Mouse (Mus musculus) retina, embryonic 14.5 days (tissue): ENCODE measurements at regions not wholly inside any gene's neighbourhood (a gene's known extent, or its start where the extent isn't known, plus 50 kb on each side); places are given as distances from the start of the nearest gene placed in this dataset.
A peak's percentile ranks its signal among the peaks of the same experiment; 100 is the strongest.

Experiments
- DNase-seq: peaks from one replicate; pipeline ENCODE4 v3.0.0-alpha.2; 2015; ENCODE audit warnings: low spot score

DNA sequence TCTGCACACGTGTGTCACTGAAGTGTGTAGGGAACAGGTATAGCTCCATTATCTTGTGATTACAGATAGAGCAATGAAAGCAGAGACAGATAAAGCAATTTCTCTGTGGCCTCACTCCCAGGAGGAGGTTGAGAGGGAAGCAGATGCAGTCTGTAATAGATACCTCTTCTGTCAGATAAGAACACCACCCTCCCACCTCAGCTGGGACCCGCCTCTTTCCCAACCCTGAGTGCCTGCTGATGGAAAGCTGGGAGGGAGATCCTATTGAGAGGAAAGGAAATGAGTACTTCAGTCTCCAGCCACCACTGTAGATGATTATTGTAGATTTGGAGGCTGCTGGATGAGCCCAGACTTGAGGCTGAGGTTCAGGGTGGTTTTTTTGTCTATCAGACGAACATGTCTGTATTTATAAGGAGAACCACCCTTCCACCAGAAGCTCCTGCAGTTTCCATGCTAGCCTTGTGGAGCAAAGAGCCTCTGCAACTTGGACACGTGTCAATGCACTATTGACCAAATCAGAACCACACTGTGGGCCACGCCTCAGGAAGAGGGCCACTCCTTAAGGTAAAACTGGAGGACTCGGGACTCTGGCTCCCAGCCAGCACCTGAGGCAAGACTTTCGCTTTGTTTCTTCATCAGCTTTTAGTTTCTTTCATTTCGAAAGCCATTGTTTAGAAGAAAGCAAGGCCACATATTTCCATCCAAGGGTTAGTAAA, 55.3 kb upstream of the Plekha5 start:
- DNase-seq, result no peak

DNA sequence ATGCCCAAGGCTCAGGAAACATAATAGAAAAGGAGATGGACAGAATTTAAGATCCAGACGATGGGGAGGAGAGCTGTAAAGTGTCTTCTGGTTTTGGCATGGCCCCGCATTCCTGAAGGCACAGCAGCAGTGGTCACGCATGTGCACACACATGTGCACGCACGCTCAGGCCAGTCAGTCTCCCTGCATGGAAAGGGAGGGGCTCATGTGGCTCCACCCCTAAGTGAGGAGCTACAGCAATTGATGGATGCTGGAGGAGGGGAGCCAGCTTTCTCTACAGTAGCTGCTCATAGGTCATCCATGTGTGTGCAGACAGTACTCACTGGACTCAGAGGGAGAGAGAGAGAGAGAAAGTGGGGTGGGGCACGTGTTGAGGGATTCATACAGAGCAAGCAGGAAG, 56.6 kb upstream of the Plekha5 start:
- no peak for DNase-seq

DNA sequence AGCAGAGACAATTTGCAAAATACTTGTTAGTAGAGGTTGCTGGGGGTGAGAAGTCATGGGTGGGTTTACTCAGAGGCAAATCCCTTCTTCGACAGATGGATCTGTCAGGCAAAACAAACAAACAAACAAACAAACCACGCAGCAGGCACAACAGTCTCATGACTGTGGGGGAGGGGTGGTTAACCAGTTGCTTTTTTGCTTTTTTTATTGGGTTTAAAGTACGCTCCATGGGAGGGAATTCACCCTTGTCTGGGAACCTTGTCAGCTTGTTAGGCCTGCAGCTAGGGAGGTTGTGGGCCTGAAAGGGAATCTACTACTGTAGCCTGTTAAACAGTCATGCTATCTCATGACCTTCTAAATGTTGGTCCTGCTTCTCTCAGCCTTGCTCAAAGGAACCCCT, 57.1 kb upstream of the Plekha5 start:
- DNase-seq, result no peak

DNA sequence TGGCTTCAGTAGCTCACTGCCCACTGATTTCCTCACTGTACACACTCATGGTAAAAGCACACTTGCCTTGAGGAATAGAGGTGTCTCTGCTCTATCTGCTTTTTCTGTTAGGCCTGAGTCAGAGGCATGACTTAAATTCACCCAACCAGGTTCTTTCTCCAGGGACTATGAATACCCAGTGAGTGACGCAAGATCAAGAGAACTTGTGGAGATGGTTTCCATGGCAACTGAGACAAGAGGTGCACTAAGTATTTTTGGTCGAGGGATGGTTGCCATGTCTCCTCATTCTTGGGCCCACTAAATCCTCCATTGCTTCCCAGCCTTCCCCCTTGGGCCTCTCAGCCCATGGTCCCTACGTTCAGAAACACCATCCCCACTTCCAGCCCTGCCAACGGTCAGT, 62.9 kb upstream of the Plekha5 start:
- DNase-seq, result no peak

DNA sequence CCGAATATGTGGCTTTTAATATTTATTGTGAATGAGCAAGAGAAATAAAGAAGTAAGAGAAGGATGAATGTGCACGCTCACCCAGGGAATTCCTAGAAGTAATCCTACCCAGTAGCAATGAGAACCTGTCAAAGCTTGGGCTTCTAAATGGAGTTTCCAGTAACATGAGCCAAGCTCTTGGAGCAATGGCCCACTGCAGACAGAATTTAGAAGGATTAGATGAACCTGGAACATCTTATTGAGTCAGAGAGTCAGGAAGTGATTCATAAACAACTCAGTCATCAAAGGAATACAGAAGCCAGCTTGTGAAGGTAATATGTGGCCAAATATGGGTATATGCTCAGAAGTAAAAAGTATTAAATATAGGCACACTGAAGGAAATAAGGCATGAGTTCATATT, 66.0 kb upstream of the Plekha5 start:
- DNase-seq, result no peak

DNA sequence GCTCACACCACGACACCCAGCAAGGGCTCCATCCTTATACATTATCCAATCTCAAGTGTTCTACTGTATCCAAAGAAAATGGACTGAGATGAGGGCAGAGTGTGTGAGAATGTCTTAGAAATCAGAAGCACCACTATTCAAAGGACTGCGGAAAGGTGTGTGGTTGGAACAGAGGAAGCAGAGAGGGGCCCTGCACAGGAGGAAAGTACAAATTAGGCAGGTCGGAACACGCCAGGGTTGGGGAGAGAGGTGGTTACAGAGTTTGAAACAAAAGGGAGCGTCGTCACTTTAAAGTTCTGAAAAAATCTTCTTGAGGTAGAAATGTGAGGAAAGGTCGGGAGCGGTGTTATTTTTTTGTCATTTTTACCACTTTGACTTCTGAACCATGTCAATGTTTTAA, 66.6 kb upstream of the Plekha5 start:
- DNase-seq, result no peak

DNA sequence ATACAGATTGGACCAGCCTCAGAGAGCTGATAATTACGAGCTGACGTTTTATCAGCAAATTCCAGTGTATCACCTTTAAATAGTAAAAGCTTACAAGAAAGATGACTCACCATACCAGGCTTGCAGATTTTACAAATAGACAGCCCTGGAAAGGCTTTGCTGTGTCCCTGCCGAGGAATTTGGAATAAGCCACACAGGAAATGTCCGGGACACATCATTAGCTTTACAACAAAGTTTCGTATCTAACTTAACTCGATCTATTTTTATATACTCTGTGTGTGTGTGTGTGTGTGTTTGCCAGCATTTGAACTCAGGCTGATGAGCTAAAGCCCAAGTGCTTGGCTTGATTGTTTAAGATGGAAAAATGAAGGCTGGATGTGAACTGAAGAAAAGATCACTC, 69.8 kb upstream of the Plekha5 start:
- DNase-seq, result no peak

DNA sequence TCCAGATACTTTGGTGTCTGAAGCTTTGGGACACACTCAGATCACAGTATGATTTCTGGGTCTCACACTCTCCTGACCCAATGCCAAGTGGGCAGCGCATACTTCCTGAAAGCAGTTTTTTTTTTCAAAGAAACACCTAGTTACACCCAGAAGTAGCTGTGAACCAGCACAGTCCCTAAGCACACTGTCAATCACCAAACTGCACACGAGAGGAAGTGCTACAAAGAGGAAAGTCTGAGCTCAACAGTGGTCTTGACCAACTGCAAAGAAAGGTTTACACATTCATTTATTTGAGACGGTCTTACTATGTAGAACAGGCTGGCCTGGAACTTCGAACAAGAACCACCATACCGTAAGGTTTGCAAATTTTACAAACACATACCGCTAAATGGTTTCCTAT, 70.2 kb upstream of the Plekha5 start:
- DNase-seq, result no peak

DNA sequence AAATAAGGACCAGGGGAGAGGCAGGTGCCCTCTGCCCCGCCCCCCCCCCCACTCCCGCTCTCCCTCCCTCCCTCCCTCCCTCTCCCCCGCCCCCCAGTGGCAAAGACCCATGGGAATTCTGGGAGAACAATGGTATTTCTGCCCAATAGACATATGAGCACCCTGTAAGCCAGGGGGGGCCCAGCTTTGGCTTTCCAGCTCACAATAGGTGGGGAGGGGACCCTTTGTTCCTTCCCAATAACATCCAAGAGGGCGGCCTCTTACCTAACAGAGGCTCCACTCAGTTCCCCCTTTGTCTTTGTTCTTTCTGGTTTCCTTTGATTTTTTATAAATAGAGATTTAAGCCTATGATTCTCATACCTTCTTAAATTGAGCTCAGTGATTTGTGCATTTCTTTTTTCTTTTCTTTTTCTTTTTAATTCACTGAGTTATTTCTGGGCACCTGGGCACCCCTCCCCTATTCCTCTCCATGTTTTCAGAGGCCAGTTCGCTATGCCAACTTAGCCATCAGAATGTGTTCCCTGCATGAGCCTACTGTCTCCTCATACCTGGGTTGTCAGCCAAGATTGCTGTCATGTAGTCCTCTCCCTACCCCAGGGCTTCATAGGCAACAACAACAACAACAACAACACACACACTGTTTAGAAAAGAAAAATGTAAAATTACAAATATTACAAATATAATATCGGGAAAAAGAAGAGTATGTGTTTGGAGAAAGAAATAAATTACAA, 72.3 kb upstream of the Plekha5 start:
- DNase-seq, result no peak

DNA sequence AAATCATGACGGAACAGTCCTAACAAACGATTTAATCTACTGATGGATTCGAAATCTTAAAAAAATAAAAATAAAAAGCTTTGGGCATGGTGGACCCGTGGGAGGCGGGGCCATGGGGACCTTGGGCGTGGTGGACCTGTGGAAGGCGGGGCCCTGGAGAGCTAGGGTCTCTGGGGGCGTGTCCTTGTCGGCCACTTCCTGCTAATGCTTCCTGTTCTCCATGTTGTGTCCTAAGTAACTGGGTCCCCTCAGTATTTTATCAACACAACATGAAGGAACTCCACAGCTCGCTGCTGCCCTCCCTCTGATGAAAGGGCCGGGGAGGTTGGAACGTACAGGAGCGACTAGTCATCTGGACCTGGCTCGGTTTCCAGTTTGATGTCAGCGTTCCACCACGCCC, 75.3 kb upstream of the Plekha5 start:
- no peak for DNase-seq

DNA sequence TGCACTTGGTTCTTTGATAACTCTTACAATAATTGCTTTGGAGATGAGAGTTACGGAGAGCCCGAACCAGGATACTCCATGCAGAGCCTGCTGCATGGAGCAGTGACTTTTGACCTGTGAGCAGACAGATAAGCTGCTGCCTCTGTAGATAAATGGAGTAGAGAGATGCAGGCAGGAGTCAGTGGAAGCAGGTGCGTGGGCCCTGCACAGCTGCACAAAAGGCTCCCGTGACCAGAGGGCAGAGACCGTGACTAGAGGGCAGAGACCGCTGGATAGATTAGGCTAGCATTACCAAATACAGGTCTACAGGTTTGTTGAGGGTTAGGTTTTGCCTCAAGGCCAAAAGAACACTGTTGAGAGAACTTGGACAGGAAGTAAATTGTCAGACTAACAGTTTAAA, 76.9 kb upstream of the Plekha5 start:
- no peak for DNase-seq

DNA sequence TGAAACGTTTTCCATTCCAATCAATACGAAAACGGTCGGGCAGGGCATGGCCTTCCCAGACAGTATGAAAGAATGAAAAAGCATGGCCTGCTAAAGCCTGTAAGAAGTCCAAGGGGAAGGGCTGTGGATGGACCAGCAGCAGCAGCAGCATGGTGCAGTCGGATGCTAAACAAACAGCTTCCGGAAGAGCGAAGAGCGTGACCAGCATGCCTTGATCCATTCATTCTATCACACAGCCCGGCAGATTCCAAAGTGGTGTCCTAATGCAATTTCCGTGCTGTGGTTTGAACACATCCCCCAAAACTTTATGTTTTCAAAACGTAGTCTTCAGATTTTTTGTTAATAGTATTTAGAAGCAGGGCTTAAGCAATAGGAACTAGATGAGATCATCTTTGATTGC, 80.2 kb upstream of the Plekha5 start:
- DNase-seq, result no peak

DNA sequence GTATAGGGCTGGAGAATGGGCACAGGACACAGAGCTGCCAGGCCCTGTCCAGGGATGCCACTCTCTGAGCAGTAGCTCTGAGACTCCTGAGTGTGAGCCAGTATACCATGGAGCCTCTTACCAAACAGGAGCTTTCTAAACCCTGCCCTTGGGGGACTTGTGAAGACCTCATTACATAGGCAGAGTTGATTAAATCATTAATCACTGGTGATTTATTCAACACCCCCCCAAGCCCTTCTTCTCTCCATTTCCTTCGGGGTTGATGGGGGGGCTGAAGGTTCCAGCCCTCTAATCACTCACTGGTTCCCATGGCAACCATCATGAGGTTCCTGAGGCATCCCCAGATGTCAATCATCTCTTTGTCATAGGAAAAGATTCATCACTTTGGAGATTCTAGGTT, 81.0 kb upstream of the Plekha5 start:
- no peak for DNase-seq

DNA sequence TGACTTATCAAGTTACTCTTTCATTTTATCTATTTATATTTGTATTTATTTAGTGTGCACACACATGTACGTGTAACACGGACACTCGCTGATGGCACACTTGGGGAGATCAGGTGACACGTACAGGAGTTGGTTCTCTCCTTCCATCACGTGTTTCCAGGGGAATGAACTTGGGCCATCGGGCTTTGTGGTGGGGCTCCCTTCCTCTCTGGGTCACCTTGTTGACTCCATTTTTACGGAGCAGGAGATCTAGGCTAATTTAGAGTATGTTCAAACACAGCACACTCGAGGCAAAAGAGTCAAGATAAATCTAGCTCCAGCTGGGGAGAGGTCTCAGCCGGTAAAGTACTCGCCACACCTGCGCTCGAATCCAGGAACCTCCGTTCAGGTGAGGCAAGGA, 84.1 kb upstream of the Plekha5 start:
- no peak for DNase-seq

DNA sequence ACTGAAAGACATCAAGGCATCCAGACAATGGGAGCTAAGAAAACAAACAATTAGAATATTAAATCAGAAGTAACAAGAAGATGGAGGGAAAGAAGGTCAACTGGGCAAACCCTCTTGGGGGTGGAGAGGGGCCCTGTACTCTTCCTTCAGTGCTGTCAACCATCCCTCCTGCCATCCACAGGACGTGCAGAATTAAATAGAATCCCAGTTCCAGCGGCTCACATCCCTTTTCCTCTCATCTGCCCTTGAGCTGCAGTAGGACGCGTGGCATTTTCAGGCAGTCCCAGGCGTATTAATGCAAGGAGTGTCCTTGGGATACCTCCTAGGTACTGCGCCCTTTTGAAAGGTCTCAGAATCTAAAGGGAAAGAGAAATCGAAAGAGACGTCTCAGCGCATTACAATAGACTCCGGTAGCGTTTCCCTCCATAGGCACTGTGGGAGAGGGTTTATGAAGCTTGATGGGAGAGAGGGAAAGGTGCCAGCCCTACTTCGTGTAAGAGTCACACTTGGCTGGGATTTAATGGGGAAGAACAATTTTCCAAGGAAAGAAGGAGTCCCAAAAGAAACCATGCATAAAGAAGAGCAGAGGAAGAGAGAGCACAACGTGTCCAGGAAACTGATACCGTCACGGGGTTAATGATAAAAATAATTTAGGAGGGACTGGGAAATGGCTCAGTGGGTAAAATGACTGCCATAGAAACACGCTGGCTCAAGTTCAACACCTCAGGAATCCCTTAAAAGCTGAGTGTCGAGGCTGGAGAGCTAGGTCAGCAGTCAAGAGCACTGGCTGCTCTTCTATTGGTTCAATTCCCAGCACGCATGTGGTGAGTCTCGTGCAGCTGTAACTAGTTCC, 85.7 kb upstream of the Plekha5 start:
- DNase-seq, result peak; percentile 22

DNA sequence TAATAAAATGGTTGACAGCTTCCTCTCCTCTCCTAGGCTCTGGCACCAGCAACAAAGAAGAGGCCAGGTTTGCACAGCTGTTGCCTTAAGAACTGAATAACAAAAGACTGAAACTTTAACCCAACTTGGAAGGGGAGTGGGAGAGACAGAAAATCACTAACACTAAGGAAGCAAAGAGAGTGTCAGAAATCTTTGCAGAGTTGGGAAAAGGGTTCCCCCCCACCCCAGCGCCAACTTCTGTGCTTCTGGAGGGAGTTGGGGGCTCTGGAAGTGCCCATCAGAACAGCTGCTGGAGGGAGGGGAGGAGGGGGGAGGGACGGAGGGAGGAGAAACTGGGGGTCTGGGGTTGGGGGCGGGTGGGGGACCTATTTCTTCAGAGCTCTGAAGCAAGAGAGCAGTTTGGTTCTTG, 86.8 kb upstream of the Plekha5 start:
- peak; percentile 8 for DNase-seq

DNA sequence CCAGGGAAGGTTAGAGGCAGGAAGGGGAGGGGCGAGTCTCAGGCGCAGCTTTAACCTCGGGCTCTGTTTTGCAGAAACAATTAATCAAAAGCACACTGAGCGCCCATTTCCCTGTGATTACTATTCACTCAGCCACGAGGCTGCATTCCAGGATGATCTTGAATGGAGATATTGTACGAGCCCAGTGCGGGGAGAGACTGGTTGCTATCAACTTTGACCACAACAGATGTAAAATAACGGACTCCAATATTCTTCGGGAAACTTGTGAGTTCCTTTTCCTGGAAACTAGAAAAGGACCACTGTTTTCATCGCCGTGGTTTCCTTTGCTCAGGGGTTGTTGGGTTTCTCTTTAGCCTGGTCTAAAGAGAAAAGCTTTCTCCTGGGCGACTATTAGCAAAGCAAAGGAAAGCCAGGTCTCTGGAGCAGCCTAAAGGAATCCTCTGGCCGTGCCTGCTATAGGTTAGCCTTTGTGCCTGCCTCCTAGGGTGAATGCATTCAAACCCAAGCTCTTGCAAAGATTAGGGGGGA, 87.4 kb upstream of the Plekha5 start:
- peak; percentile 32 for DNase-seq

DNA sequence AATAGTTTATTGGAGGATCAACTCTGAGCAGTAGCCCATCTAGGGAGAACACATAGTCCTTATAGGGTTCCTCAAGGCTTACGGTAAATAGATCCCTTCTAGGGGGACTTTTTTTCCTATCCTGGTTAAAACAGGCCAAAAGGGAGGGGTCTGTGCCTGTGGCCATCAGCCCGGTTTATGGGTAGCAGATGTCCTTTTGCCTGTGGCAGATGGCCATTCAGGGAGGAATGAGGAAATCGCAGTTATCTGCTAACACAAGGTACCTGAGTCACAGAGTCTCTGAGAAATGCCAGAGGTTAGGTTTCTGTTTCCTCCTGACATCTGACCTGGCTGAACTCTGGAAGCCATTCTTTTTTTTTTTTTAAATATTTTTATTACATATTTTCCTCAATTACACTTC, 90.5 kb upstream of the Plekha5 start:
- no peak for DNase-seq

DNA sequence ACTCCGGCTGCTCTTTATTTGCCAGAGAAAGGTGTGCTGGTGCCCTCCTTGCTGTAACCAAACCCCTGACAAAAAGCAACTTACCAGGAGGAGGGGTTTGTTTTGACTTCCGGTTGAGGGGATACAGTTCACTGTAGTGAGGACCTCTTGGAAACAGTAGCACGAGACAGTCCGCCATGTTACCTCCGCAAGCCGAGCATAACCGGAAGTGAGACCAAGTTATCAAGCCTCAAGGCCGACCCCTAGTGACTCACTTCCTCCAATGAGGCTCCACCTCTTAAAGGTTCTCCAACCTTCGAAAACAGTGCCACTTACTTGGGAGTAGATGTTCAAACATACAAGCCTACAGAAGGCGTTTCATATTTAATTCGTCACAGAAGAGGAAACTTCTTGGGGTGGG, 115.2 kb upstream of the Plekha5 start:
- DNase-seq, result no peak

DNA sequence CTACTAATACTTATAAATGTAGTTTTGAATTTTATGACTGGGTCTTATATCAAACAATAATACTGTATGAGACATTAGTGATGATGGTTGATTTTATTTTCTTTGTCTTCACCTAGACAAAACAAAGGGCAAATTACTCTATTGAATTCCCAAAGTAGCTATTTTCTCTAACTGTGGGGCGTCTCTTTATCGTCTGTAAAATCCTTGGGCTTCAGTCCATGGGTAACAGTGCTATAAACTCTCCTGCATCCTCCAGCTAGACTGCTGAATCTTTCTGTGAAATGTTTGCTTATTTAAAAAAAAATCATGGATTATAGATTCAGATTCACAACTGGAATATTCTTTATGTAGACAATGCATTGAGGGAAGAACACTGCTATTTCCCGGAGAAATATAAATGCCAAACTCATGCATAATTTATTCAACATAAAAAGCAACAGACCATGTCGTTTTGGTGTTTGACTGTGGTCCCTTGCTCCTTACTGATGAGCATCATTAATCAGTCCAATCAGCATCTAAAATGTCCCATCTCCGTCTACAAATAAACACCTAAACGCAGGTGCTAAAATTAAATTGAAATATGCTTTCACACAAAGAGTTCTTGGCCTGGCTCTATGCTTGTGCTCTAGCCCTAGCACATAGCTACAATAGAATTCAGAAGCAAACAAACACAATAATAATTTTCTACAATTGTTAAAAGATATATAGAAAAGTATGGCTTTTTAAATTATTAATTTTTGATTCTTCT, 116.9 kb upstream of the Plekha5 start:
- DNase-seq, result no peak

DNA sequence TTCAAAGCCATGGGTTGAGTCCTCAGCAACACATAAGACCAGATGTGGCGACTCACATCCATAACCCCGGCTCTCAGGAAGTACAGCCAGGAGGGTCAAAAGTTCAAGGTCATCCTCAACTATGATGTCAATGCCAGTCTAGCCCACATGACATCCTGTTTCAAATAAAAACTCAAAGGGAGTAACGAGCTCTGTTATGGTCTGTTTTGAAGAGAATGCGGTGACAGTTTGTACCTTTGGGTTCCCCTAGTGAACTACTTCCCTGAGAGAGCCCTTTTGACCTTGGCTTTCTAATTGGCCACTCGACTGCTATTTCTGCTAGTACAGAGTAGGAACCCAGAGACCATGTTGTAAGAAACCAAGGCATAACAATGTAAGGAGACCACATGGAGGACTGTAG, 119.7 kb upstream of the Plekha5 start:
- DNase-seq, result no peak
